Mouse (Mus musculus): ENCODE data around the gene Ryr2. TPM values are rescaled to one million over a fixed set of nuclear protein-coding genes. Genes with fewer than 3 reads are reported as not detected.
"Not testable (repeated sequence)": the region's sequence is repeated elsewhere in the genome, so short reads cannot be mapped to it uniquely, and the experiment has no call there.

The Ryr2 gene
- under 1 TPM in 1 of 26 experiments, not detected in 25; 0.29 TPM for total RNA-seq (2018; cell fraction: chromatin; rRNA removed)
- total RNA-seq (2018; cell fraction: cytosol; rRNA removed) = not detected
- under 1 TPM in 1 of 26 experiments, not detected in 25; 0.15 TPM for total RNA-seq (2018; cell fraction: nucleus; rRNA removed)
- polyA plus RNA-seq (2018) = not detected in 3 replicates

DNA sequence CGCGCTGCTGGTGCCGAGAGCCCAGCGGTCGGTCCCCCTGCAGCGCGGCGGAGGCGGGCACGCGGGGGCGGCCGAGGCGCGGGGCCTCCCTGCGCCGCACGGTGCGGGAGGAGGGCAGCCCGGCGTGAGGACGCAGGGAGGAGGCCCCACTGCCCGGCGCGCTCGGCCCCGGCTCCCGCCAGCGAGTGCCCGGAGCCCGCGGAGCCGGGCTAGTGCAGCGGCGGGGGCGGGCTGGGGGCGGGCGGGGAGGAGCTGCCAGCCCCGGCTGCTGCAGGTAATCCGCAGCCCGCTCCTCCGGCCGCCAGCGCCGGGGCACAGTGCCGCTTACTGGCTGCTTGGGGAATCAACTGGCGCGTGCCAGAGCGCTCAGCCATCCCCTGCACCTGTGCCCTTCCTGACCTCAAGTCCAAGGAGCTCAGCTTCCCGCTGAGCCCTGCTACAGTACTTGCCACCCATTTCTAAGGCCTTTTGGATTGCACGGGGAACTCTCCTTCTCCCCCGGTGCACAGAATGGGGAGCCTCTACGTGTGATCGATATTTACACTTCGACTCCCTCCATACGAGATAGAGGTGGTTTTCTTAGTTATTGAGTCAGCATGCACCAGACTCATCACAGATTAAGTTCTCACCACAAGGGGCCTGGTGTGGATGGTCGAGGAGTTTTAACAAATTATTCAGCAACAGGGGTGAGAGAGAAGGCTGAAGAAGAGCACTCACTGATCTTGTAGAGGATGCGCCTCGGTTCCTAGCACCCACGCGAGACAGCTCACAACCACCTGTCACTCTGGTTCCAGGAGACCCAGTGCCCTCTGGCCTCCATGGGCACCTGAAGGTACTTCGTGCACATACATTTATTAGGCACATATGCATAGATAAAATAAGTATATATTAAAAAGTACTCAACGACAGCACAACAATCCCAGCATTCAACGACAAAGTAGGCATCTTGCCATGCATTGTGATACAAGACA is at the start of gene Ryr2:
TSS of gene Ryr2 (minus strand) at position 284 of the 971 bp plus-strand sequence.
- Histone ChIP-seq H3K36me3 (ENCODE audit: inconsistent target) (no peaks in the 10 kb centered on the region), H3K79me2 (ENCODE audit: inconsistent target) (no peaks in the 10 kb centered on the region), H3K27ac (no peak within 1 kb of the TSS), H3K4me3 (ENCODE audit: inconsistent target) (no peak within 1 kb of the TSS)
- 11% methylated on average over 61 of the region's 64 CpGs for WGBS (ENCODE audit: missing documents)

DNA sequence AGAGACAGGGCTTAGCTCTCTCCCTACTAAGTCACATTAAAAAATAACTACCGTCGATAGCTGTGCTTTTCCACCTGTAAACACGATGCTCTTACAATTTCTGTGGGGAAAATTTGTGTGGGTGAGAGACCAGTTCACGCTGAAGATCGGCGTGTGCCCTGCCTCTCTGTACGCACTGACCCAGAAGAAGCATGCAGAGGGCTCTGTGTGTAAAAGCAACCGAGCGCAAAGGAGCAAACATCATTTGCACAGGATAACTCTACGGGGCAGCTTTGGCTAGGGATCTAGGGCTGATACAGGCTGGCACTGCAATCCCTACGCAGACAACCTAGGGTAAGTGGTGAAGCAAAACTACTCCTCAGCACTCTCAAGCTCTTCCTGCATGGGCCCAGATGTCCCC is 47.2 kb upstream of the Ryr2 start:
- WGBS (ENCODE audit: missing documents) = 95% methylated on average over 11 of the region's 11 CpGs
- H3K36me3 ChIP-seq (ENCODE audit: inconsistent target) = no peaks in the 10 kb centered on the region
- H3K79me2 ChIP-seq (ENCODE audit: inconsistent target) = no peaks in the 10 kb centered on the region
- H3K27ac ChIP-seq = no peak overlapping the region
- no peak overlapping the region for H3K4me3 ChIP-seq (ENCODE audit: inconsistent target)

- no peak overlapping the region for H3K4me3 ChIP-seq (ENCODE audit: inconsistent target)
- H3K79me2 ChIP-seq (ENCODE audit: inconsistent target) = no peaks in the 10 kb centered on the region
- WGBS (ENCODE audit: missing documents) = 92% methylated on average over 6 of the region's 6 CpGs
Observed at GRCm38 (mm10) chr13:12146918-12147507, 40.3 kb upstream of the Ryr2 start.

DNA sequence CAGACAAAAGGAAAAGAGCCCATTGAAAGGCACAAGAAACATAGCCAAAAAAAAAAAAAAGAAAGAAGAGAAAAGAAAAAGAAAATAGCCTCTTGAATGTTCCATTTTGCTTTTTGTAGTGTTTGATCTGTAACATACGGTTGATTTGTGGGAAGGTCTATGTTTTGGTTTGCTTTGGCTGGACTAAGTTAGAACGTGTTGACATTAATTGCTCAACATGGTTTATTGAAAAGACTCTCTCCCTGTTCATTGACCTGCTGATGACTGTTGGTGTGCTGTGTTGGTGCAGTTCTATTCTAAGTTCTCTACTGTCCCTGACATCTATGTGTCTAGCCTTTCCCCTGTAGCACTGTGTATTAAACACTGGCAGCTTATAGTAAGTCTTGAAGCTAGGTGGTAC is 39.7 kb upstream of the Ryr2 start:
- no peaks in the 10 kb centered on the region for H3K79me2 ChIP-seq (ENCODE audit: inconsistent target)
- no peaks in the 10 kb centered on the region for H3K36me3 ChIP-seq (ENCODE audit: inconsistent target)
- 100% methylated on average over 2 of the region's 2 CpGs for WGBS (ENCODE audit: missing documents)
- H3K27ac ChIP-seq = no peak overlapping the region
- H3K4me3 ChIP-seq (ENCODE audit: inconsistent target) = no peak overlapping the region

More at GRCm38 (mm10) chr13:12146918-12147507, 40.3 kb upstream of the Ryr2 start:
- Histone ChIP-seq H3K27ac (no peak overlapping the region), H3K36me3 (ENCODE audit: inconsistent target) (no peaks in the 10 kb centered on the region)

- no peaks in the 10 kb centered on the region for H3K79me2 ChIP-seq (ENCODE audit: inconsistent target)
- 89% methylated on average over 5 of the region's 5 CpGs for WGBS (ENCODE audit: missing documents)
- no peak overlapping the region for H3K27ac ChIP-seq
- no peaks in the 10 kb centered on the region for H3K36me3 ChIP-seq (ENCODE audit: inconsistent target)
- H3K4me3 ChIP-seq (ENCODE audit: inconsistent target) = no peak overlapping the region
Observed at GRCm38 (mm10) chr13:12143347-12143746, 36.6 kb upstream of the Ryr2 start.

- not testable (repeated sequence) for H3K36me3 ChIP-seq (ENCODE audit: inconsistent target); H3K79me2 ChIP-seq (ENCODE audit: inconsistent target); H3K4me3 ChIP-seq (ENCODE audit: inconsistent target); H3K27ac ChIP-seq
- 90% methylated on average over 9 of the region's 10 CpGs for WGBS (ENCODE audit: missing documents)
Observed at GRCm38 (mm10) chr13:12136461-12136860, 29.7 kb upstream of the Ryr2 start.

DNA sequence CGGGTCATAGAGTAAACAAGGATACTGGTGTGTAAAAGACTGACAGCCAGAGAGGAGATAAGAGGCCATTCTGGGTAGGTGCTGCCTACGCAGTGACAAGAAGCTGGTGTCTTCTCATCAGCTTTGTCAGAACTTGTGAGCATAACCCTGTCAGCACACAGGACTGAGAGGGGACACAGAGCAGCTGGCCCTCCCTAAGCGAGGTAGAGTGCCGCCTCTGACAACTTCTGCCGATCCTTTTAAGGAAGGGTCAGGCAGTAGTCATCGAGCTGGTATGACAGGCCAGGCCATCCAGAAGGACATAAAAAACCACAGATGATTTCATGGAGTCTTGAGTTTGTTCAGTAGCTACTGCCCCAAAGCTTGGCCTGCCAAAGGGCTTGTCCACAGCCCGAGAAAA is 26.8 kb upstream of the Ryr2 start:
- H3K79me2 ChIP-seq (ENCODE audit: inconsistent target) = no peaks in the 10 kb centered on the region
- WGBS (ENCODE audit: missing documents) = 90% methylated on average over 7 of the region's 7 CpGs
- no peaks in the 10 kb centered on the region for H3K36me3 ChIP-seq (ENCODE audit: inconsistent target)
- no peak overlapping the region for H3K4me3 ChIP-seq (ENCODE audit: inconsistent target)
- H3K27ac ChIP-seq = no peak overlapping the region

GRCm38 (mm10) chr13:12132160-12132710 is 25.5 kb upstream of the Ryr2 start:
- Histone ChIP-seq H3K36me3 (ENCODE audit: inconsistent target) (no peaks in the 10 kb centered on the region), H3K4me3 (ENCODE audit: inconsistent target) (no peak overlapping the region), H3K79me2 (ENCODE audit: inconsistent target) (no peaks in the 10 kb centered on the region), H3K27ac (no peak overlapping the region)
- 92% methylated on average over 3 of the region's 3 CpGs for WGBS (ENCODE audit: missing documents)

- no peaks in the 10 kb centered on the region for H3K36me3 ChIP-seq (ENCODE audit: inconsistent target)
- WGBS (ENCODE audit: missing documents) = 89% methylated on average over 1 of the region's 1 CpGs
- H3K27ac ChIP-seq = no peak overlapping the region
- H3K79me2 ChIP-seq (ENCODE audit: inconsistent target) = no peaks in the 10 kb centered on the region
- no peak overlapping the region for H3K4me3 ChIP-seq (ENCODE audit: inconsistent target)
Observed at GRCm38 (mm10) chr13:12129121-12129520, 22.4 kb upstream of the Ryr2 start.

- H3K79me2 ChIP-seq (ENCODE audit: inconsistent target) = no peaks in the 10 kb centered on the region
- no peaks in the 10 kb centered on the region for H3K36me3 ChIP-seq (ENCODE audit: inconsistent target)
- no peak overlapping the region for H3K27ac ChIP-seq
- no peak overlapping the region for H3K4me3 ChIP-seq (ENCODE audit: inconsistent target)
Observed at GRCm38 (mm10) chr13:12126099-12126498, 19.4 kb upstream of the Ryr2 start.

GRCm38 (mm10) chr13:12124940-12125540 is 18.3 kb upstream of the Ryr2 start:
- H3K79me2 ChIP-seq (ENCODE audit: inconsistent target) = no peaks in the 10 kb centered on the region
- H3K4me3 ChIP-seq (ENCODE audit: inconsistent target) = no peak overlapping the region
- H3K36me3 ChIP-seq (ENCODE audit: inconsistent target) = no peaks in the 10 kb centered on the region
- no peak overlapping the region for H3K27ac ChIP-seq
- 92% methylated on average over 7 of the region's 7 CpGs for WGBS (ENCODE audit: missing documents)

- H3K27ac ChIP-seq = no peak overlapping the region
- H3K36me3 ChIP-seq (ENCODE audit: inconsistent target) = no peaks in the 10 kb centered on the region
- no peak overlapping the region for H3K4me3 ChIP-seq (ENCODE audit: inconsistent target)
- WGBS (ENCODE audit: missing documents) = 94% methylated on average over 8 of the region's 8 CpGs
- H3K79me2 ChIP-seq (ENCODE audit: inconsistent target) = no peaks in the 10 kb centered on the region
Observed at GRCm38 (mm10) chr13:12115551-12115950, 8.8 kb upstream of the Ryr2 start.

DNA sequence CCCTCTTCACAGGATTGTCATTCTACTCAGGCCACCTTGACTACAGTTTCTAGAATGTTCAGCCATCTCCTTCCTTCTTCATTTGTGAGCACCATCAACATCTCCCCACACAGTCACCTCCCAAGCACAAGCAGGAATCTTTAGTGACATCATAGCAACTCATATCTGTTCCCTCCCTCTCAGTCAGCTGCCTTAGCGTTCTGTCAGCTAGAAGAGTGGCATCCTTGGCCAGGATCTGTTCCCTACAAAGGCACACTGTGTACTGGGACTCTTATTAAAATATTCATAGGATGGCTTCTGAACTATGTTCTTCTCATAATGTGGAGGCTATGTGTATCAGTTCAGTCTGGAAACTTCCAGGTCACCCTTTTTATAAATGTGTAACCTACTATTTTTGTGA is 8.1 kb upstream of the Ryr2 start:
- no peak overlapping the region for H3K4me3 ChIP-seq (ENCODE audit: inconsistent target)
- no peaks in the 10 kb centered on the region for H3K36me3 ChIP-seq (ENCODE audit: inconsistent target)
- no peak overlapping the region for H3K27ac ChIP-seq
- H3K79me2 ChIP-seq (ENCODE audit: inconsistent target) = no peaks in the 10 kb centered on the region
- WGBS (ENCODE audit: missing documents) = 100% methylated on average over 1 of the region's 1 CpGs

- Histone ChIP-seq H3K36me3 (ENCODE audit: inconsistent target) (no peaks in the 10 kb centered on the region), H3K27ac (no peak overlapping the region), H3K79me2 (ENCODE audit: inconsistent target) (no peaks in the 10 kb centered on the region), H3K4me3 (ENCODE audit: inconsistent target) (no peak overlapping the region)
- 92% methylated on average over 1 of the region's 1 CpGs for WGBS (ENCODE audit: missing documents)
Observed at GRCm38 (mm10) chr13:12108955-12109354, 2.2 kb upstream of the Ryr2 start.

All from macrophage (primary cell).